Mouse (Mus musculus) heart, embryonic 11.5 days (tissue): ENCODE data around the gene Nol8. TPM values are rescaled to one million over a fixed set of nuclear protein-coding genes. Genes with fewer than 3 reads are reported as not detected.

Source experiments
- ATAC-seq: fragments of 200-750 bp; cut with Nextera tagmentation; replicated peaks from 2 replicates; pipeline ENCODE4 v1.8.0; 2017; ENCODE audit warnings: moderate library complexity; ENCODE audit not compliant: insufficient number of reproducible peaks, low FRiP score, low TSS enrichment
- H3K27ac ChIP-seq: fragments of 300-500 bp; sonication (generic); 2 replicates; pipeline ENCODE4 v1.5.1; 2014; ENCODE audit warnings: mild to moderate bottlenecking, low read depth, low read length
- H3K27me3 ChIP-seq: fragments of 300-500 bp; sonication (generic); 2 replicates; pipeline ENCODE4 v1.6.1; 2014; ENCODE audit warnings: mild to moderate bottlenecking, low read length, mixed read lengths; ENCODE audit not compliant: control insufficient read depth, insufficient read depth
- H3K36me3 ChIP-seq: fragments of 300-500 bp; sonication (generic); 2 replicates; pipeline ENCODE4 v1.6.1; 2014; ENCODE audit warnings: mild to moderate bottlenecking, low read length, moderate library complexity, mixed read lengths; ENCODE audit not compliant: control insufficient read depth, insufficient read depth
- H3K4me1 ChIP-seq: fragments of 300-500 bp; sonication (generic); 2 replicates; pipeline ENCODE4 v1.6.1; 2014; ENCODE audit warnings: low read length; ENCODE audit not compliant: control insufficient read depth, insufficient read depth
- H3K4me2 ChIP-seq: fragments of 300-500 bp; sonication (generic); 2 replicates; pipeline ENCODE4 v1.6.1; 2014; ENCODE audit warnings: mild to moderate bottlenecking, moderate library complexity
- H3K4me3 ChIP-seq: fragments of 300-500 bp; sonication (generic); 2 replicates; pipeline ENCODE4 v1.5.1; 2014; ENCODE audit warnings: low read depth, low read length
- H3K9ac ChIP-seq: fragments of 300-500 bp; sonication (generic); 2 replicates; pipeline ENCODE4 v1.6.1; 2014; ENCODE audit warnings: mild to moderate bottlenecking, low read depth, low read length, moderate library complexity
- H3K9me3 ChIP-seq: fragments of 300-500 bp; sonication (generic); replicated peaks from 2 replicates; pipeline ENCODE4 v1.6.1; 2016; ENCODE audit warnings: low read length; ENCODE audit not compliant: control insufficient read depth
- WGBS: fragments of 180-500 bp; shearing (Covaris S2); extraction: QIAGEN DNeasy Blood & Tissue Kit; methylation state at CpG from one replicate; pipeline ENCODE4 v1.1.7; 2014; ENCODE audit not compliant: insufficient replicate concordance; 5-methylcytosine and 5-hydroxymethylcytosine counted together
- polyA plus RNA-seq: library from polyadenylated mRNA; unstranded; fragments of >200 nt; fragmentation: Nextera tagmentation; extraction: Ambion mirVana; gene quantifications from 2 replicates; pipeline ENCODE4 v1.2.1, GENCODE M21; 2014

Gene Nol8
- polyA plus RNA-seq, 1 experiment from 2014 or later = 17.1 TPM

DNA sequence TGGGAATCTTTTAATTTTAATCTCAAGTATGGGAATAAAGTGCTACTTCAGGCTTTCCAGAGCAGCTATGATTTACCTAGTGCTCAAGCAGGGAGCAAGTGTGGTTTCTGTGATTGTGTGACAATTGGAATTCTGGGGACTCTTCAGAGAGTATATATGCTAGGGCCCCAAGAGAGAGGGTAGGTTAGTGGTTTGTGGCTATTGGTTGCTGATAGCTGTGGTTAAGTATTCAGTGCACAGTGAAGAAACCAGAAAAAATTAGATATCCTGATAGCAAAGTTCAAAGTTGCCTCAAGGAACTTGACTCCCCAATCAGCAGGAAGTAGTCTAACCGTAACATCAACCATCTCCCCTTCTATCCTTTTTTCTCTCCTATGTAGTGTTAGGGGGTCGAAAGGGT is 24.9 kb downstream of the Nol8 start:
- Histone ChIP-seq H3K4me3 (no peak overlapping the region), H3K9ac (no peak overlapping the region), H3K4me2 (no peak overlapping the region), H3K36me3 (peaks cover 2% of the 10 kb centered on the region; the same call in 1 of the 2 replicates), H3K27ac (no peak overlapping the region), H3K9me3 (no peaks in the 10 kb centered on the region), H3K4me1 (peaks cover 1% of the 10 kb centered on the region; the same call in 1 of the 2 replicates), H3K27me3 (no peaks in the 10 kb centered on the region)
- 80% methylated on average over 2 of the region's 2 CpGs for WGBS
- ATAC-seq = no peak

DNA sequence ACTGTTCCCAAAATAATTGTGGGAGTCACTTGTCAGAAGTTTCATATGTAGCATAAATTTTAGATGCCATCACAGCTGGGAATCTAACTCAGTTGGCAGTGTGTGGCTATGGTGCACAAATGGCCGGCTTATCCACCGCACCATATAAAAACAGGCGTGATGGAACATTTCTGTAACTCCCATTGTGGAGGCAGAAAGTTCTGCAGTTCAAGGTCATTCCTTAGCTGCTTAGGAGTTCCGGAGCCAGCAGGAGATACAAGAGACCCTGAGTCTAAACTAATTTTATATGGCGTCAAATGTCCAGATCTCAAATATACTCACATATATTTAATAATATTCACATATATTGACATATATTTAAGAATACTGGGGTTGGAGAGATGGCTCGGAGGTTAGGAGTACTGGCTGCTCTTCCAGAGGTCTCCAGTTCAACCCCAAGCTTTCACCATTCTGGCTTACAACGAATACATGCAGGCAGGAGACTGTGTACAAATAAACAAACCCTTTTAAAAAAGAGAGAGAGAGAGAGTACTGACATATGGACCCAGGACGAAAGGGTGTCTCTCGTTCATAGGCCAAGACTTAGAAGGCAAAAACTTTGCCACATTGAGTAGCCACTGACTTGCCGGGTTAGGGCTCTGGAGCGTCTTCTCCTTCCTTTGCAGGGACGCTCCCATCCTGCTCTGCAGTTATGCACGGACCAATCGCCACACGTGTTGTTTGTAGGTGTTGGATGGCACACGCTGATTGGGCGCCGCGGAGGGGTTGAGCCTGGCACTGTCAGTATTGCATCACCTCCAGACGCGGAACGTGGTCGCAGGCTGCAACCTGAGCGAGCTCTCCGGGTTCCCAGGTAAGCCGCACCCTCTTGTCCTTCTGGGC is 28.7 kb downstream of the Nol8 start, which contains the start of gene Iars:
Iars (plus strand) TSS at position 750 of the 882 bp plus-strand sequence.
- Histone ChIP-seq H3K9me3 (no peaks in the 10 kb centered on the region), H3K9ac (peak within 1 kb of the TSS; percentile 88), H3K27ac (peak within 1 kb of the TSS; percentile 72), H3K36me3 (peaks cover 2% of the 10 kb centered on the region; the same call in 1 of the 2 replicates), H3K4me1 (peaks cover 10% of the 10 kb centered on the region), H3K4me2 (peak within 1 kb of the TSS; percentile 87), H3K27me3 (no peaks in the 10 kb centered on the region), H3K4me3 (peak within 1 kb of the TSS; percentile 86)
- ATAC-seq = peak; percentile 100
- 4% methylated on average over 26 of the region's 26 CpGs for WGBS

DNA sequence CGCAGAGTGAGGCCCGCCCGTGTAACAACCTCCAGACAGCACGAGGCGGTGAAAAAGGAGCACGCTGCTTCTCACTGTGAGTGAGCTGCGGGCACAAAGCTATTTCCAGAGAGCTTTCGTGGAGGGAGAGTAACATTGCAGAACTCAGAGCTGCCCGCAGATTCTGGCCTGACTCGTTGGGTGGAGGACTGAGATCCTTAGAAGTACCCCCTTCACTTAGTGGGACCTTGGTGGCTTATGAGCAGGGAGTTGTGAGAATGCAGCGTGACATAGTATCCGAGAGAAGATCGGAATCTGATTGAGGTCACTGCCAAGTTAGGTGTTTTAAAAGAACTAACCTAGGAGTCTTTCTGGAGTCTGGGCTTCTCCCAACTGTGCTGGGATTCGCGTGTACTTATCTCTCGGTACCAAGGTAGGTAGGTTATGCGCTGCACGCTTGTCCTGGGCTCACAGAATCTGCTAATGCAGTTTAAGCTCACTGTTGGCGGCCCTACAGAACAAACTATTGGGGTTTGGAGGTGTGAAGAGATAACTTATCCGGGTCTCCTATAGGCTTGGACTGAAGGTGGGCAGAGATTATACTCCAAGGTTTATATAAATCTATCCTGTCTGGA is 29.5 kb downstream of the Nol8 start:
- H3K9ac ChIP-seq = peak overlapping the region; percentile 88
- H3K36me3 ChIP-seq = no peaks in the 10 kb centered on the region; the same call in 1 of the 2 replicates
- peak overlapping the region; percentile 87 for H3K4me2 ChIP-seq
- no peaks in the 10 kb centered on the region for H3K27me3 ChIP-seq
- no peaks in the 10 kb centered on the region for H3K9me3 ChIP-seq
- peaks cover 10% of the 10 kb centered on the region for H3K4me1 ChIP-seq
- WGBS = under 1% methylated on average over 20 of the region's 20 CpGs
- peak overlapping the region; percentile 71 for H3K27ac ChIP-seq
- peak overlapping the region; percentile 86 for H3K4me3 ChIP-seq
- ATAC-seq = peak; percentile 28; the same call in 1 of the 2 replicates

DNA sequence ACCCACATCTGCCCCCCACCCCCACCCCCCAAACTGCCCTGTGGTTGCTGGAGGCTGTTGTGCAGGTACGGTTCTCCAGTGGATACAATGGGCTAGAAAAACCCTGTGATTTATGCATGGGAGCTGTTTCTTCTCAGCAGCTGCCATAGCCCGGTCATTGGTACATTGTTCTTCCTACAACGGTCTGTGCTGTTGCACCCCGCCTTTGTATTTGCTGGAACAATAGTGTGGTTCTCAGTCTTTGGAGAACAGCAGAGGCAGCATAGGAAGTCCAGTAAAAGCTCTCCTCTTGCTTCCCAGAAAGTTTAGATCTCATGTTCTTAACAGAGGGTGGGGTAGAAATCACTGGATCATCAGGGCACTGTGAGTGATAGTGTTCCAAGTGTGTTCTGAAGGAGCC is 31.4 kb downstream of the Nol8 start:
- 81% methylated on average over 4 of the region's 4 CpGs for WGBS
- H3K4me1 ChIP-seq = peaks cover 10% of the 10 kb centered on the region
- ATAC-seq = no peak
- H3K4me2 ChIP-seq = no peak overlapping the region
- no peaks in the 10 kb centered on the region for H3K9me3 ChIP-seq
- H3K4me3 ChIP-seq = no peak overlapping the region
- no peaks in the 10 kb centered on the region for H3K27me3 ChIP-seq
- H3K36me3 ChIP-seq = peaks cover 7% of the 10 kb centered on the region; the same call in 1 of the 2 replicates
- H3K27ac ChIP-seq = no peak overlapping the region
- H3K9ac ChIP-seq = no peak overlapping the region

DNA sequence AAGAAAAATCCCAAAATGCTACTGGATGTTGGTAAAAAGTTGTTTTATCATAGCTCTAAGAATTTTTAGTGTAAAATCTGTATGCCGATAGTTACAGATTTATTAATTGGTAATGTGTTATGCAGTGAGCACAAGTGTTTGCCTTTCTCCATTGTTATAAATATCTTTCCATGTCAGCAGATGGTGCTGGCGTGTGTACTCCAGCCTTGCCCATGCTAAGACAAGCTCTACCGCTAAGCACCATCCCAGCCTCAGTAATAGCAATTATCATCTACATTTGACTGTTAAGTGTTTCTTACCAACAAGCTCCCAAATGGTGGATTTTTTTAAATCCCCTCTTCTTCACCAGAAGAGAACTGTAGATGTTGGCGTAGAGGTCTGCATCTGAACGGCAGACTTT is 38.2 kb downstream of the Nol8 start:
- Histone ChIP-seq H3K4me3 (no peak overlapping the region), H3K27ac (no peak overlapping the region), H3K4me2 (no peak overlapping the region), H3K9me3 (no peaks in the 10 kb centered on the region), H3K4me1 (no peaks in the 10 kb centered on the region), H3K27me3 (no peaks in the 10 kb centered on the region), H3K36me3 (peaks cover 20% of the 10 kb centered on the region), H3K9ac (no peak overlapping the region)
- no peak for ATAC-seq
- WGBS = 94% methylated on average over 5 of the region's 5 CpGs

DNA sequence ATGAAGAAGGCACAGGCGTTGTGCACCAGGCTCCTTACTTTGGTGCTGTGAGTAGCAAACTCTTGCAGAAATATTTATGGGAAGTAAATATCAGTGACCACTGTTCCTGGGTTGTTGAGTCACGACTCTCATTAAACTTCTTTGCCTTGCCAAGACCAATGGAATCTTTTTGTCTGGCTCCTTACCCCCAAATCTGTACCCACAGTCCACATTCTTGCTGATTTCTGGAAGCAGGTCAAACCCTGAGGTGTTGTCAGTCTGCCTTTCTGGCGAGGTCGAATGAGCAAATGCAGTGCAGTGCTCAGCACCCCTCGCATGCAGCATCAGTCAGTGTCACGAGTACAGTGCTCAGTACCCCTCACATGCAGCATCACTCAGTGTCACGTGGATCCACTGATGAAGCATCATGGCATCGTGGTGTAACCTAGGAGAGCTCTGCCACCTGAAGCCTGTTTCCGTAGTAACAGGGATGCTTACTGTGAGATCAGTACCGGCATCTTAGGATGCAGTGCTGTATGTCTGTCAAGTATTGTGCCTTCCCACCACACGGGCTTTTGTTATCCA is 50.4 kb downstream of the Nol8 start:
- WGBS = 91% methylated on average over 11 of the region's 11 CpGs
- no peak overlapping the region for H3K27ac ChIP-seq
- no peak overlapping the region for H3K9ac ChIP-seq
- H3K4me3 ChIP-seq = no peak overlapping the region
- no peaks in the 10 kb centered on the region for H3K27me3 ChIP-seq
- no peak for ATAC-seq
- H3K4me1 ChIP-seq = no peaks in the 10 kb centered on the region
- H3K4me2 ChIP-seq = no peak overlapping the region
- no peaks in the 10 kb centered on the region for H3K9me3 ChIP-seq
- H3K36me3 ChIP-seq = peaks cover 29% of the 10 kb centered on the region

DNA sequence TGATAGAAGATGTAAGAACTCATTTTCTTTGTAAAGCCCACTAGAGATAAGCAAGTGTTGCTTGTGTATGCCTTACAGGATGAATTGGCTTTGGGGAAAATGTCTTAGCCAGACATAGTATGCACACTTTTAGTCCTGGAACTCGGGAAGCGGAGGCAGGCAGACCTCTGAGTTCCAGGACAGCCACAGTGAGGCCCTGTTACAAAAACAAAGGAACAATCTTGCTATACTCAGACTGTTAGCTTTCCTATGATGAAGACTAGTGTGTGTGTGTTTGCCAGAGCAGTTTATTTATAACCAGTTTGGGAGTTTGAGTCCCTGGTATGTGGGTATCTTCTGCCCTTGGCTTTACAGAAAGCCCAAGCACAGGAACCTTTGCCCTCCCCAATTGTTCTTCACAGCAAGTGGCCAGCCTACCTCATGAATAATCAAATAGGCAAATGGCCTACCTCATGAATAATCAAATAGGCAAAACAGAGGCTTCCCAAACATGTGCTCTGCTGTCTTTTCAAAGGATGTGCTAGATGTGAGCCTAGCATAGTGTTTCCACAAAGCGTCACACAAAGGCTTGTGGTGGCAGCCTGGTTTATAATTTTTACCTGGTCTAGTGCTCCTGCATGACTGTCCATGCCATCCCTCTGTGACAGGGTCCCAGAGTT is 53.3 kb downstream of the Nol8 start:
- Histone ChIP-seq H3K27me3 (no peaks in the 10 kb centered on the region), H3K4me1 (no peaks in the 10 kb centered on the region), H3K4me2 (no peak overlapping the region), H3K9ac (no peak overlapping the region), H3K9me3 (no peaks in the 10 kb centered on the region), H3K36me3 (peaks cover 36% of the 10 kb centered on the region), H3K4me3 (no peak overlapping the region), H3K27ac (no peak overlapping the region)
- WGBS = 90% methylated on average over 3 of the region's 3 CpGs
- no peak for ATAC-seq

DNA sequence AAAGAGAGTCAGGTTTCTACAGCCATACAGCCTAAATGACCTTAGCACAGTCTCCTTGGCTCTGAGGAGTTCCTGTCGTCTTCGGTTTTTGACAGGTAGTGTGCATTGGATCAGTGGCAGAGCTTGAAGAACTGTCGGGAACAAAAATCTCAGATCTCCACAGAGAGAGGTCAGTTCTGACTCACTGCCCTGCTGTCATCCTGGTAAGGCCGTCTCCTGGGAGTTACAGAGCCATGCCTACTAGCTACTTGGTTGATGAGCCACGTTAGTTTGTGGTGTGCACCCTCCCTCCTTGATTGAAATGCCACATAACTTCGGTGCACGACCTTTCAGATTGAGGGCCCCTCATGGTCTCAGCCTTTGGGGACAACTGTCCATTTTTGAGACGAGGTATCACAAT is 55.4 kb downstream of the Nol8 start:
- 89% methylated on average over 8 of the region's 8 CpGs for WGBS
- H3K9ac ChIP-seq = no peak overlapping the region
- H3K9me3 ChIP-seq = no peaks in the 10 kb centered on the region
- no peak overlapping the region for H3K4me3 ChIP-seq
- H3K4me2 ChIP-seq = no peak overlapping the region
- no peaks in the 10 kb centered on the region for H3K4me1 ChIP-seq
- ATAC-seq = no peak
- H3K27ac ChIP-seq = no peak overlapping the region
- H3K36me3 ChIP-seq = peaks cover 39% of the 10 kb centered on the region
- H3K27me3 ChIP-seq = no peaks in the 10 kb centered on the region
